Comparison of ENCODE assay signal across 21 mouse cellular contexts in the genomic region with DNA sequence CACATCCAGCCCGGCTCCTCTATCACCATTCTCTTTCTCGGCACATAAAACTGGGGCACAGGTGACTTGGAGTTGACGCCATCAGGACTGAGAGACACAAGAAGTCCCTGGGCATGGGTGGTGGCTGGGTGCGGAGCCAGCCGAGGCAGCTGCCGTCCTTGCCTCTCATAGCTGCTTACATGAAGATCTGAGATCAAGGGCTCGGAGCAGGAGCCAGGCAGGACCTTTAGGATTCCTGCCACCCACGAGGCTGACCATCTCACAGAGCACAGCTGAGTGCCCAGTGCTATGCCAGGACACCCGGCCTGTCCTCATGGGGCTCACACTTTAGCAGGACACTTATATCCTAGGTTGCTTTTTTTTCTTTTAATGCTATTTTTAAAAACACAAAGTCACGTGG. TPM values are rescaled to one million over a fixed set of nuclear protein-coding genes. Genes with fewer than 3 reads are reported as not detected.
A peak's percentile ranks its signal among the peaks of the same experiment; 100 is the strongest.
DNase-seq lines count a peak whose midpoint lies in the region; TF ChIP-seq lines count a peak whose summit lies in the region.
"Had no signal": no experiment of that assay in that cellular context is flagged by ENCODE, and none has a peak within 500 bp of the region (broad histone marks: within the 10 kb centered on the region; RNA-seq: fewer than 3 reads in every experiment).

No protein-coding gene starts in this region.

- H3K27ac ChIP-seq in layer of hippocampus, adult 2 months: no peak overlapping the region
- H3K27ac ChIP-seq: embryonic facial prominence, embryonic 10.5 days; embryonic facial prominence, embryonic 12.5 days; forebrain, embryonic 13.5 days; forebrain, embryonic 15.5 days had no signal

- no peak overlapping the region for H3K4me3 ChIP-seq in layer of hippocampus, adult 2 months
- H3K4me3 ChIP-seq: embryonic facial prominence, embryonic 10.5 days; embryonic facial prominence, embryonic 12.5 days; forebrain, embryonic 13.5 days; forebrain, embryonic 15.5 days had no signal

- peak; percentile 45 to 71 for DNase-seq in adrenal gland, adult (ENCODE audit: inconsistent age in 2 of 2, low spot score in 1 of 2)
- no peak for DNase-seq in adrenal gland, adult 8-10 months
- peak; percentile 46 for DNase-seq in gastrocnemius, adult 18-20 months (ENCODE audit: low spot score)
- no peak for DNase-seq in gastrocnemius, postnatal 10 days
- DNase-seq in heart, adult 11 months: peak; percentile 93
- DNase-seq in heart, adult 9 months (ENCODE audit: low spot score in 2 of 2): no peak
- DNase-seq in skeletal muscle tissue, adult 2 months (ENCODE audit: low read depth, low spot score): peak; percentile 80
- no peak for DNase-seq in layer of hippocampus, adult 2 months (ENCODE audit: low spot score in 2 of 2)
- DNase-seq: adrenal gland, postnatal 10 days; adrenal gland, postnatal 25 days; B cell, adult 2 months; cerebellum, adult 11-12 months; cerebellum, adult 2 months; cerebellum, adult 9-10 months; cerebellum, postnatal 10 days; cerebellum, postnatal 25 days; forebrain, postnatal 0 days had no signal

- no peak for TF ChIP-seq CTCF in layer of hippocampus, adult 2 months (conservative IDR thresholded peaks at IDR 0.05)

RNA-seq across cellular contexts. Expression of a gene that starts 32.3 kb away (rescaled TPM):
- 10 to 100 TPM; 31.1 to 57.6 (median 40.2) TPM for total RNA-seq in adrenal gland, adult 8-10 months (2022)
- 10 to 100 TPM; 43.7 to 51.4 TPM for total RNA-seq in gastrocnemius, adult 18-20 months (2021)
- total RNA-seq in gastrocnemius, postnatal 10 days (2021): 10 to 100 TPM; 13.8 to 17.0 TPM
- total RNA-seq in layer of hippocampus, adult 2 months (2021): 10 to 100 TPM; 76.6 to 92.1 TPM

Comparison
In these comparisons a context has a peak if more than half of its experiments do, and no peak if none do; other contexts are left out.
1. DNase-seq: peak in adrenal gland, adult (2 of 2), gastrocnemius, adult 18-20 months (single experiment), heart, adult 11 months (single experiment) and skeletal muscle tissue, adult 2 months (single experiment); none in adrenal gland, adult 8-10 months (single experiment), gastrocnemius, postnatal 10 days (single experiment), heart, adult 9 months (0 of 2) and layer of hippocampus, adult 2 months (0 of 2).